In the genomic region with DNA sequence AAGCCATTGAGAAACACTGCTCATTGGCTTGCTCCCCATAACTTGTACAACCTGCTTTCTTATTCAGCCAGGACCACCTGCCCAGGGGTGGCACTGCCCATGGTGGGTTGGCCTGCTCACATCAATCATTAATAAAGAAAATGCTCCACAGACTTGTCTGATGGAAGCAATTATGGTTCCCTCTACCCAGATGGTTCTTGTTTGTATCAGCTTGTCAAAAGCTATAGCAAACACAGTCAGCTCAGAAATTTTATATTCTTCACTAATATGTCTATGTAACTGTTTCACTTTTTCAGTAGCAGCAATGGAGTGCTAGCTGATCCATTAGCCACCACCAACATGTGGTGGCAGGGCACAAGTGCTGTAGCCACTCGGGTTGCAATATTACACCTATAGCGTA, we compare ENCODE assay signal across 28 mouse cellular contexts.
DNase-seq lines count a peak whose midpoint lies in the region; ATAC-seq lines count a peak whose summit lies in the region.
"Had no signal": no experiment of that assay in that cellular context is flagged by ENCODE, and none has a peak within 500 bp of the region (broad histone marks: within the 10 kb centered on the region; RNA-seq: fewer than 3 reads in every experiment).

No protein-coding gene starts in this region.

- H3K36me3 ChIP-seq in embryonic facial prominence, embryonic 11.5 days (replicated peaks; ENCODE audit: control insufficient read depth, insufficient read depth, low read depth, low read length) = no peaks in the 10 kb centered on the region
- no peaks in the 10 kb centered on the region for H3K36me3 ChIP-seq in embryonic facial prominence, embryonic 10.5 days (replicated peaks)
- H3K36me3 ChIP-seq in heart, embryonic 12.5 days = no peaks in the 10 kb centered on the region
- H3K36me3 ChIP-seq: embryonic facial prominence, embryonic 13.5 days; embryonic facial prominence, embryonic 15.5 days; forebrain, embryonic 10.5 days; forebrain, embryonic 12.5 days; G1E had no signal

- H3K27ac ChIP-seq in embryonic facial prominence, embryonic 11.5 days (replicated peaks; ENCODE audit: low read depth, low read length) = no peak overlapping the region
- no peak overlapping the region for H3K27ac ChIP-seq in embryonic facial prominence, embryonic 10.5 days (replicated peaks)
- no peak overlapping the region for H3K27ac ChIP-seq in heart, embryonic 12.5 days (ENCODE audit: poor library complexity, severe bottlenecking)
- H3K27ac ChIP-seq: embryonic facial prominence, embryonic 13.5 days; forebrain, embryonic 10.5 days; forebrain, embryonic 12.5 days had no signal

- no peaks in the 10 kb centered on the region for H3K9me3 ChIP-seq in embryonic facial prominence, embryonic 11.5 days (replicated peaks; ENCODE audit: control insufficient read depth, low read length)
- H3K9me3 ChIP-seq in embryonic facial prominence, embryonic 10.5 days = no peaks in the 10 kb centered on the region
- H3K9me3 ChIP-seq in heart, embryonic 12.5 days (replicated peaks) = no peaks in the 10 kb centered on the region
- H3K9me3 ChIP-seq: embryonic facial prominence, embryonic 13.5 days; embryonic facial prominence, embryonic 15.5 days; forebrain, embryonic 10.5 days; forebrain, embryonic 12.5 days had no signal

- 61% methylated on average over 2 of the region's 2 CpGs for WGBS in embryonic facial prominence, embryonic 11.5 days
- WGBS in embryonic facial prominence, embryonic 10.5 days = 78% methylated on average over 2 of the region's 2 CpGs
- whole genome bisulfite sequencing in heart, embryonic 12.5 days = 84% methylated on average over 2 of the region's 2 CpGs

- no peaks in the 10 kb centered on the region for H3K27me3 ChIP-seq in embryonic facial prominence, embryonic 11.5 days (ENCODE audit: control insufficient read depth, insufficient read depth, low read length)
- H3K27me3 ChIP-seq in embryonic facial prominence, embryonic 10.5 days (replicated peaks; ENCODE audit: low read depth, poor library complexity, severe bottlenecking) = no peaks in the 10 kb centered on the region
- no peaks in the 10 kb centered on the region for H3K27me3 ChIP-seq in heart, embryonic 12.5 days (replicated peaks)
- H3K27me3 ChIP-seq: CH12.LX; embryonic facial prominence, embryonic 13.5 days; embryonic facial prominence, embryonic 15.5 days; forebrain, embryonic 12.5 days; Patski had no signal

- DNase-seq in embryonic facial prominence, embryonic 11.5 days (ENCODE audit: low spot score) = peak; percentile 55
- DNase-seq in embryonic facial prominence, embryonic 10.5 days (ENCODE audit: low spot score) = no peak
- DNase-seq in heart, adult 11 months = peak; percentile 79
- DNase-seq in forelimb bud, embryonic 11.5 days (ENCODE audit: low read depth, low spot score) = peak; percentile 20
- no peak for DNase-seq in adrenal gland, postnatal 10 days
- DNase-seq: adrenal gland, adult 8-10 months; adrenal gland, postnatal 25 days; B cell, adult 2 months; cerebellum, adult 11 months; cerebellum, adult 18-20 months; cerebellum, adult 8-10 months; cerebellum, adult 9-11 months; cerebellum, postnatal 14 days; cerebellum, postnatal 36 days; embryo, embryonic 11 days had no signal

- no peak overlapping the region for H3K4me3 ChIP-seq in embryonic facial prominence, embryonic 11.5 days (ENCODE audit: low read depth, low read length)
- no peak overlapping the region for H3K4me3 ChIP-seq in embryonic facial prominence, embryonic 10.5 days
- no peak overlapping the region for H3K4me3 ChIP-seq in heart, embryonic 12.5 days
- H3K4me3 ChIP-seq: embryonic facial prominence, embryonic 13.5 days; embryonic facial prominence, embryonic 15.5 days; erythroblast, embryonic 14.5 days; forebrain, embryonic 10.5 days; forebrain, embryonic 12.5 days had no signal

- no peaks in the 10 kb centered on the region for H3K4me1 ChIP-seq in embryonic facial prominence, embryonic 11.5 days (ENCODE audit: control insufficient read depth, insufficient read depth, low read length)
- H3K4me1 ChIP-seq in embryonic facial prominence, embryonic 10.5 days = peaks cover 17% of the 10 kb centered on the region
- peaks cover 26% of the 10 kb centered on the region for H3K4me1 ChIP-seq in heart, embryonic 12.5 days (replicated peaks)

- H3K9ac ChIP-seq in embryonic facial prominence, embryonic 11.5 days (replicated peaks; ENCODE audit: low read length) = no peak overlapping the region
- no peak overlapping the region for H3K9ac ChIP-seq in heart, embryonic 12.5 days
- H3K9ac ChIP-seq: embryonic facial prominence, embryonic 13.5 days; embryonic facial prominence, embryonic 15.5 days; forebrain, embryonic 12.5 days had no signal

- ATAC-seq in embryonic facial prominence, embryonic 11.5 days (replicated peaks; ENCODE audit: insufficient number of reproducible peaks, low FRiP score, low TSS enrichment, low read depth) = no peak
- no peak for ATAC-seq in heart, embryonic 12.5 days (ENCODE audit: insufficient number of reproducible peaks, low FRiP score)
- ATAC-seq: activated CD4-positive, CD25-positive, alpha-beta regulatory T cell, adult 4 months; CD4-positive, CD25-positive, alpha-beta regulatory T cell, adult 4 months; forebrain, embryonic 14.5 days; forebrain, embryonic 16.5 days; Patski had no signal

- H3K4me2 ChIP-seq in embryonic facial prominence, embryonic 11.5 days (ENCODE audit: low read depth, low read length) = no peak overlapping the region
- H3K4me2 ChIP-seq in heart, embryonic 12.5 days = no peak overlapping the region
- H3K4me2 ChIP-seq: embryonic facial prominence, embryonic 13.5 days; embryonic facial prominence, embryonic 15.5 days; forebrain, embryonic 12.5 days had no signal

Comparison
In these comparisons a context has a peak if more than half of its experiments do, and no peak if none do; other contexts are left out.
1. DNase-seq: peak in embryonic facial prominence, embryonic 11.5 days (single experiment), heart, adult 11 months (single experiment) and forelimb bud, embryonic 11.5 days (single experiment); none in embryonic facial prominence, embryonic 10.5 days (single experiment) and adrenal gland, postnatal 10 days (single experiment).